Mouse (Mus musculus) forebrain, embryonic 16.5 days (tissue): Measurements from ENCODE around the gene Arpc5. TPM values are rescaled to one million over a fixed set of nuclear protein-coding genes. Genes with fewer than 3 reads are reported as not detected.
A peak's percentile ranks its signal among the peaks of the same experiment; 100 is the strongest.

Experiments used
- ATAC-seq: fragments of 200-750 bp; cut with Nextera tagmentation; 2 replicates; pipeline ENCODE4 v1.8.0; 2017; ENCODE audit warnings: mild to moderate bottlenecking, moderate library complexity
- H3K27ac ChIP-seq: fragments of 300-500 bp; sonication (generic); 2 replicates; pipeline ENCODE4 v1.5.1; 2014; ENCODE audit warnings: low read length, control low read depth
- H3K27me3 ChIP-seq: fragments of 300-500 bp; sonication (generic); replicated peaks from 2 replicates; pipeline ENCODE4 v1.6.1; 2014; ENCODE audit warnings: low read length; ENCODE audit not compliant: control insufficient read depth, insufficient read depth
- H3K36me3 ChIP-seq: fragments of 300-500 bp; sonication (generic); 2 replicates; pipeline ENCODE4 v1.6.1; 2014; ENCODE audit not compliant: control insufficient read depth, insufficient read depth
- H3K4me1 ChIP-seq: fragments of 300-500 bp; sonication (generic); replicated peaks from 2 replicates; pipeline ENCODE4 v1.6.1; 2014; ENCODE audit warnings: low read length; ENCODE audit not compliant: control insufficient read depth, insufficient read depth
- H3K4me2 ChIP-seq: fragments of 300-500 bp; sonication (generic); 2 replicates; pipeline ENCODE4 v1.6.1; 2014; ENCODE audit warnings: mild to moderate bottlenecking, low read length, control low read depth
- H3K4me3 ChIP-seq: fragments of 300-500 bp; sonication (generic); replicated peaks from 2 replicates; pipeline ENCODE4 v1.5.1; 2014; ENCODE audit warnings: mild to moderate bottlenecking, low read length, control low read depth
- H3K9ac ChIP-seq: fragments of 300-500 bp; sonication (generic); replicated peaks from 2 replicates; pipeline ENCODE4 v1.6.1; 2014; ENCODE audit warnings: low read depth, low read length, control low read depth
- H3K9me3 ChIP-seq: fragments of 300-500 bp; sonication (generic); 2 replicates; pipeline ENCODE4 v1.6.1; 2016; ENCODE audit warnings: low read length; ENCODE audit not compliant: control insufficient read depth
- WGBS: fragments of 180-500 bp; shearing (Covaris S2); extraction: QIAGEN DNeasy Blood & Tissue Kit; methylation state at CpG from one replicate; pipeline ENCODE4 v1.1.7; 2014; 5-methylcytosine and 5-hydroxymethylcytosine counted together
- polyA plus RNA-seq: library from polyadenylated mRNA; unstranded; fragments of >200 nt; fragmentation: Nextera tagmentation; extraction: Ambion mirVana; gene quantifications from 2 replicates; pipeline ENCODE4 v1.2.1, GENCODE M21; 2015

Gene Arpc5
- polyA plus RNA-seq, 1 experiment from 2014 or later = 415 TPM

DNA sequence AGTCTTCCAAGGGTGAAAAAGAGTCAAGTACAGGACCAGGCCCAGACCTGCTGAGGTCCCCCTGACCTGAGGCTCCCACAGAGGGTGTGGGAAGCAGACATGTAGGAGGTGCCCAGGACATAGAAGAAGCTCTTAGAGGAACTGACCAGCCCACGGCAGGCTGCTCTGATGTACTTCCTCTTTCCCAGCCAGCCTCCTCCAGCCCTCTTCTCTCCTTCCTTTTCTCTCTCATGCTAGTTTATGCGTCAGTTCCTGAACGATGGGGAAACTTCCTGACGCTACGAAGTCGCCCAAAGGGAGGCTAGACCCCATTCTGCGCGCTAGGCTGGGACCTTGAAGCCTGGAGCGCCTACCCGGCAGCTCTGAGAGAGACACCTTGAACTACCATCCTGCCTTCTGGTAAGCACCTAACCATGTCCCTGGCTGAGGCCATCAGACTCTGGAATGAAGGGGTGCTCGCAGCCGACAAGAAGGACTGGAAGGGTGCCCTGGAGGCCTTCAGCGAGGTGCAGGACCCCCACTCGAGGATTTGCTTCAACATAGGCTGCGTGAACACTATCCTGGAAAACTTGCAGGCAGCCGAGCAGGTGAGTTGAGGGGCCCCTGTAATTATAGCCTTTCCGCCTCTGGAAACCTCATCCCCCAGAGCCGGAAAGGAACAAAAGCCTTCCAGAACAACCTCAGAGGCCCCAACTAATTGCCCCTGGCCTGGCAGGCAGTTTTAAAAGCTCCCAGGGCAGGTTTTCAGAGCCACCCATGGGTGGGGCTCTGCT lies 41.5 kb downstream of the Arpc5 start:
- ATAC-seq = no peak
- Histone ChIP-seq H3K9me3 (no peaks in the 10 kb centered on the region), H3K27ac (no peak overlapping the region), H3K4me3 (no peak overlapping the region), H3K4me1 (no peaks in the 10 kb centered on the region), H3K27me3 (no peaks in the 10 kb centered on the region), H3K4me2 (no peak overlapping the region), H3K36me3 (no peaks in the 10 kb centered on the region), H3K9ac (no peak overlapping the region)
- WGBS = 73% methylated on average over 18 of the region's 18 CpGs

DNA sequence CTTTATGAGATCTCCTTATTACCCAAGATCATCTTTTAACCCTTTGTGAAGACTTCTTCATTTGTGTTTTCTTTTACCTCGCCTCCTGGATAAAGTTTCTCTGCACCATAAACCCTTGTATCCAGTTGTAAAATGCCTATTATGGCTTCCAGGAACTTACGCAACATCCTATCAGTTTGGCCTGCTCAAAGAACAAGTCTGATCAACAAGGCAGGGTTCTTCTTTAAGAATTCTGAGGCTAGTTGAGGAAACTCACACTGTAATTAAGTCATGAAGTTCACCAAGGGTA lies 42.0 kb downstream of the Arpc5 start:
- Histone ChIP-seq H3K27ac (no peak overlapping the region), H3K4me1 (no peaks in the 10 kb centered on the region), H3K36me3 (no peaks in the 10 kb centered on the region), H3K27me3 (no peaks in the 10 kb centered on the region), H3K4me2 (no peak overlapping the region), H3K9me3 (no peaks in the 10 kb centered on the region), H3K4me3 (no peak overlapping the region), H3K9ac (no peak overlapping the region)
- 78% methylated on average over 2 of the region's 2 CpGs for WGBS
- no peak for ATAC-seq

DNA sequence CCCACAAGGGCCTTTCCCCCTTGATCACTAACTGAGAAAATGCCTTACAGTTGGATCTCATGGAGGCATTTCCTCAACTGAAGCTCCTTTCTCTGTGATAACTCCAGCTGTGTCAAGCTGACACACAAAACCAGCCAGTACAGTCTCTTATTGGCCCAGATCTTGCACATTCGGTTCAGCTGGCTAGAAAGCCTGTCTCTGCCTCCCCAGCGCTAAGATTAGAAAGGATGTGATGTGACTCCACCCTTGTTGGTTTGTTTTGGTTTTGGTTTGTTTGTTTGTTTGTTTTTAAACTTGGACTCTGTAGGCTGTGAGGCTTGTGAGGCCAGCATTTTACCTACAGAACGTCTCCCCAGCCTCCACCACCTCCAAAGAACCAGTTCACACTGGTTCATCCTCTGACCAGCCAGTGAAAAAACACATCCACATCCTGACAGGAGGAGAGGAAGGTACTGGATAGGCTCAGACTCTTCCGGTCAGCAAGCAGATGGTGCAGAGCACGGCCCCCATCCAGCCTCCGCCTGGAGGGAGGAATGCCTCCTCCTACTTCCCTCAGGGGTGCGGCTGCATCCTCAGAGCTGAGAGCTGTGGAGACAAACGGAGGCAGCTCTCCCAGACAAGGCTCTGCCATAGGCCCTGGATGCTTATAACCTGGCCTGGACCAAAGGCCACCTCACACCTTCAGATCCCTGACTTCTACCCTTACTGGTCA lies 43.4 kb downstream of the Arpc5 start:
- 0 out of 2 replicates have a peak, but pooled peaks have one; percentile 29 for ATAC-seq
- H3K27ac ChIP-seq = no peak overlapping the region
- H3K27me3 ChIP-seq = no peaks in the 10 kb centered on the region
- no peaks in the 10 kb centered on the region for H3K36me3 ChIP-seq
- H3K4me1 ChIP-seq = peaks cover under 1% of the 10 kb centered on the region
- WGBS = 52% methylated on average over 8 of the region's 8 CpGs
- H3K4me3 ChIP-seq = no peak overlapping the region
- H3K4me2 ChIP-seq = no peak overlapping the region
- no peaks in the 10 kb centered on the region for H3K9me3 ChIP-seq
- H3K9ac ChIP-seq = no peak overlapping the region

DNA sequence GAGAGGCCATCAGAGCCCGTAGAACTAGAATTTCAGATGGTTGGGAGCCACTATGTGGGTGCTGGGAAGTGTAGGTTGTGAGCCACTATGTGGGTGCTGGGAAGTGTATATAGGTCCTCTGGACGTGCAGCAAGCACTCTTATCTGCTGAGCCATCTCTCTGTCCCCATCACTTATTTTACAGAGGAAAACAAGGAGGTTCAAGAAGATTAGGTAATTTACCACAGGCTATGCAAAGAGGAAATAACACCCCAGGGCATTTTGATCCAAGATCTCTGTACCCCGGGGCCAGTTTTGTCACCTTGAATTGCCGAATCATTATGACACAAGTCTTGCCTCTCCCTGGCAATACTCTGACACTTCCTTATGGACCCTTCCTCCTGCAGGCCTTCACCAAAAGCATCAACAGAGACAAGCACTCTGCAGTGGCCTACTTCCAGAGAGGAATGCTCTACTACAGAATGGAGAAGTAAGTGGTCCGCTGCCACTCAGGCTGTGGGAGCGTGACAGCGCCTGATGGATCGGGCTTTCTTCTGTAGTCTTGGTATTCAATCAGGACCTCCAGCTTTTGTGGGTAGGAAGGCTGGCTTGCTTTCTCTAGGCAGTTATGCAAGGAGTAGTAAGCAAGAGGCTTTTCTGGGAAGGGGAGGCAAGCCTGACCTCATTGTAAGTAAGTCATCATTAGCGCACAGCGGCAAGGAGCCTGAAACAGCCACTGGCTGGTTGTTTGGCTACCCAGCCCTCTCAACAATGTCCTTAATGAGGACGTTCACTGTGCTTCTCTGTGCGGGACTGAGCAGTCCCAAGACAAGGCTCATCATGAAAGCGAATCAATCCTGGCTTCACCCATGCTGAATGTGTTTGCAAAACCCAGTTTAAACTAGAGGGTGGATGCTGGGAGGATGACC lies 44.4 kb downstream of the Arpc5 start:
- H3K9ac ChIP-seq = no peak overlapping the region
- H3K27ac ChIP-seq = no peak overlapping the region
- ATAC-seq = 0 out of 2 replicates have a peak, but pooled peaks have one; percentile 4
- no peaks in the 10 kb centered on the region for H3K27me3 ChIP-seq
- H3K4me3 ChIP-seq = no peak overlapping the region
- no peaks in the 10 kb centered on the region for H3K36me3 ChIP-seq
- 32% methylated on average over 13 of the region's 13 CpGs for WGBS
- no peak overlapping the region for H3K4me2 ChIP-seq
- no peaks in the 10 kb centered on the region for H3K9me3 ChIP-seq
- peaks cover 12% of the 10 kb centered on the region for H3K4me1 ChIP-seq

DNA sequence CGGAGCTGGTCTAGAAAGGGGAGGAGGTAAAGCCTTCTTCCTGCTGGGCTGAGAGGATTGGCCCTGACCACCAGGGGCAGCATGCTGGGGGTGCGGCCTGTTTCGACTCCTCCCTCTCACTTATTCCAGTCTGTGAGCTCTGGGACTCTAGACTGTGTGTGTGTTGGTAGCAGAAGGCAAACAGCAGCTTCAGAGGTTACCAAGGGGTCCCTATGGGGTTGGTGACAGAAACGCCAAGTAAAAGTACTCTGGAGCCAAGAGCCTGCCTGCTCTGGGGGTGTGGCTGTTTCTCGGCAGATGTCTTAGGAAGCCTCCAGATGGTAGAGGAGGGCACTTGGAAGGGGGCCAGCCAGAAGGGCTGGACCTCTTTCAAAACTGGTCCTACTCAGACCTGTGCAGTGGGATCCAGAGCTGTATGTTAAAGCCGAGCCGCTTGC lies 48.9 kb downstream of the Arpc5 start:
- Histone ChIP-seq H3K27me3 (no peaks in the 10 kb centered on the region), H3K27ac (peak overlapping the region; percentile 69), H3K4me3 (no peak overlapping the region), H3K4me2 (no peak overlapping the region), H3K36me3 (no peaks in the 10 kb centered on the region), H3K9ac (no peak overlapping the region), H3K9me3 (no peaks in the 10 kb centered on the region), H3K4me1 (peaks cover 37% of the 10 kb centered on the region)
- peak; percentile 78 for ATAC-seq
- 29% methylated on average over 6 of the region's 7 CpGs for WGBS

DNA sequence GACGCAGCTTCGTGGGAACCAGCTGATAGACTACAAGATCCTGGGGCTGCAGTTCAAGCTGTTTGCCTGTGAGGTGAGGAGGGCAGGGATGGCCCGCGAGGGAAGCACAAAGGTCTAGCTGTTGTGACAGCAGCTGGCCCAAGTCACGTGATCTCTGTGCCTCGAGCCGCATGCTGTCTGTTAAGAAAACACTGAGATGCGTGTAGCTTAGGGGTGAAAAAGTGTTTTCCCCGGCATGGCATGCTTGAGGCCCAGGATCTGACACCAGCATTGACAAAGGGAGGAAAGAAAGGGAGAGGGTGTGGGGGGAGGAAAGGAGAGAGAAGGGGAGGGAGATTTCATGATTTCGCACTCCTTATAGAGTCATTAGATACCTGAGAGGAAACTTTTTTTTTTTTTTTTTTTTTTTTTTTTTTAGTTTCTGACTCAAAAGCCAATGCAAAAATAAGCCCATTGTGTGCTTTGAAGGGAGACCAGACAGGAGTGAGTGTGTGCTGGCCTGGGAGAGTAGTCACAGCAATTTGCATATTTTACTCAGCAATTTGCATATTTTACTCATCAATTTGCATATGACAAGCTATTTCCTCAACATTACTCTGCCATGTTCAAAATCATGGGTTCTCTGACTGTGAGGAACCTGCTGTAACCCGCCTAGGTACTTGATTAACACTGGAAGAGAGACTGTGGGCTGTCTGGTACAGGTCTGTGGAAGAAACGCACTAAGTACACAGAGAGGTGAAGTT lies 50.9 kb downstream of the Arpc5 start:
- H3K4me1 ChIP-seq = peaks cover 37% of the 10 kb centered on the region
- no peaks in the 10 kb centered on the region for H3K36me3 ChIP-seq
- no peaks in the 10 kb centered on the region for H3K27me3 ChIP-seq
- no peak overlapping the region for H3K4me3 ChIP-seq
- H3K27ac ChIP-seq = peak overlapping the region; percentile 86
- H3K9ac ChIP-seq = 0 out of 2 replicates have a peak overlapping the region, but pooled peaks have one; percentile 15
- H3K9me3 ChIP-seq = no peaks in the 10 kb centered on the region
- WGBS = 16% methylated on average over 12 of the region's 12 CpGs
- peak; percentile 78 for ATAC-seq
- H3K4me2 ChIP-seq = no peak overlapping the region

DNA sequence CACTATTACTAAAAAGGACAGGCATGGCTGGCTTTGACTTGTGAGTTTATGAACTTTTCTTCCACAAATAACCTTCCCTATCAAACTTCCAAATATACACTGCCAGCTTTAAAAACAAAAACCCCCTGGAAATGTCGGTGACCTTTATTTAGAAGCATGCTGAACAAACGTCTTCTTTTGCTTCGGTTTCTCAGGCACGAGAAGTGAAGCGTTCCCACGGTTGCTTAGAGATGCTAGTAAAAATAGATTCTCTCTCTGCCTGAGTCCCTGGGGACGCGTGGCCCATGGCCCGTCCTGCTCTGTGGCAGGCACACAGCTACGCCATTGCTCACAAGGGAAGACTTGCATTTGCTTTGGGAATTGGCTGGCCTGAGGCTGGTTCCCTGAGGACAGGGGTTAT lies 51.5 kb downstream of the Arpc5 start:
- Histone ChIP-seq H3K27me3 (no peaks in the 10 kb centered on the region), H3K4me3 (no peak overlapping the region), H3K4me1 (peaks cover 37% of the 10 kb centered on the region), H3K9ac (no peak overlapping the region), H3K36me3 (no peaks in the 10 kb centered on the region), H3K9me3 (peaks cover 3% of the 10 kb centered on the region; the same call in 1 of the 2 replicates), H3K27ac (peak overlapping the region; percentile 86), H3K4me2 (no peak overlapping the region)
- 0 out of 2 replicates have a peak, but pooled peaks have one; percentile 13 for ATAC-seq
- 35% methylated on average over 10 of the region's 10 CpGs for WGBS

DNA sequence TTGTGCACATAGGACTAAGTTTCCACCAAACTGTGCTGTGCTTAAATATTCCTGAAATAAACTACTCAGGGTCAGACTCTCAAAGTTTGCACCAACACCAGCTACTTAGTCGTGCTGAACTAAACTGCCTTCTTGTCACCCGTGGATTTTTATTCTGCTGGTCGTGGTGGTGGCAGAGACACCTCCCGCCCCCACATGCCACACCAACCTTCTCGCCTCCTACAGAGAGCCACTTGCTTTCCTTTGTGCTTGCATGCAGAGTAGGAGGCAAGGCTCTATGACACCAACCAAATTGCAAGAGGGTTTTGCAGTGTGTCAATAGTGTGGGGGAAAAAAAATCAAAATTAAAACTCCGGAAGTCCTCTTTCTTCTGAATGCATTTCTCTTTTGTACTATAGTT lies 53.2 kb downstream of the Arpc5 start:
- Histone ChIP-seq H3K4me1 (peaks cover 37% of the 10 kb centered on the region), H3K9ac (no peak overlapping the region), H3K4me3 (no peak overlapping the region), H3K4me2 (no peak overlapping the region), H3K27me3 (no peaks in the 10 kb centered on the region), H3K9me3 (peaks cover 3% of the 10 kb centered on the region; the same call in 1 of the 2 replicates), H3K36me3 (no peaks in the 10 kb centered on the region), H3K27ac (no peak overlapping the region)
- WGBS = 77% methylated on average over 6 of the region's 6 CpGs
- ATAC-seq = no peak
